16 mouse cellular contexts compared by ENCODE assay signal in the genomic region with DNA sequence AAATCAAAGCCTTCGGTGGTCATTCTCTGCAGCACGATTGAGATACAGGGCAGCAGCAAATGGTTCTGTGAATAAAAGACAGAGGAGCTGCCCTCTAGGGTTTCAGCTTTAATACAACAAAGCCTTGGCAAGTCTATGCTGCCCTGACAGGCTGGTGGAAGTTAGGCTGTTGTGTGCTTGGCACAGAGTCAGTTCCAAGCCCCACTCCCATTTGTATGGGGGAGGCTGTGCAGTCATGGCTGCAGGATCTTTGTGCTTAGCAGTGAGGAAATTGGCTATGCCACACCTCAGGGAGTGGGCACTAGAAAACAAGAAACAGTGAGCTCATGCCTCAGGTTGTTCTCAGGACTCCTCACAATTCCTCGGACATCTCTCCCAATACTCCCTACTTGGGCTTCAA.
DNase-seq lines count a peak whose midpoint lies in the region; ATAC-seq and TF ChIP-seq lines count a peak whose summit lies in the region.
"Had no signal": no experiment of that assay in that cellular context is flagged by ENCODE, and none has a peak within 500 bp of the region (broad histone marks: within the 10 kb centered on the region; RNA-seq: fewer than 3 reads in every experiment).

No protein-coding gene starts in this region.

- no peak for TF ChIP-seq CTCF in midbrain, postnatal 0 days (IDR thresholded peaks at IDR 0.05)
- TF ChIP-seq CTCF in forebrain, postnatal 0 days (IDR thresholded peaks at IDR 0.05; ENCODE audit: low read depth): no peak

- ATAC-seq in hindbrain, embryonic 16.5 days: peak; percentile 68; the same call in 1 of the 2 replicates
- no peak for ATAC-seq in hindbrain, embryonic 13.5 days (ENCODE audit: low FRiP score)
- ATAC-seq in midbrain, postnatal 0 days (ENCODE audit: low FRiP score): no peak
- no peak for ATAC-seq in midbrain, embryonic 13.5 days
- peak; percentile 50; the same call in 1 of the 2 replicates for ATAC-seq in forebrain, postnatal 0 days

- whole genome bisulfite sequencing in hindbrain, embryonic 16.5 days: 67% methylated on average over 3 of the region's 3 CpGs
- WGBS in hindbrain, embryonic 13.5 days: 72% methylated on average over 3 of the region's 3 CpGs
- 65% methylated on average over 3 of the region's 3 CpGs for WGBS in midbrain, postnatal 0 days
- WGBS in midbrain, embryonic 13.5 days: 81% methylated on average over 3 of the region's 3 CpGs
- 45% methylated on average over 3 of the region's 3 CpGs for WGBS in forebrain, postnatal 0 days

- no peaks in the 10 kb centered on the region for H3K4me1 ChIP-seq in hindbrain, embryonic 16.5 days (ENCODE audit: control insufficient read depth, insufficient read depth, low read depth, low read length)
- no peaks in the 10 kb centered on the region for H3K4me1 ChIP-seq in hindbrain, embryonic 13.5 days (replicated peaks)
- H3K4me1 ChIP-seq in midbrain, postnatal 0 days (ENCODE audit: insufficient read depth, low read length): no peaks in the 10 kb centered on the region
- H3K4me1 ChIP-seq in midbrain, embryonic 13.5 days (replicated peaks): no peaks in the 10 kb centered on the region
- no peaks in the 10 kb centered on the region for H3K4me1 ChIP-seq in forebrain, postnatal 0 days (ENCODE audit: insufficient read depth)
- H3K4me1 ChIP-seq: embryonic facial prominence, embryonic 13.5 days had no signal

- no peak overlapping the region for H3K9ac ChIP-seq in hindbrain, embryonic 16.5 days (ENCODE audit: low read depth, low read length)
- no peak overlapping the region for H3K9ac ChIP-seq in hindbrain, embryonic 13.5 days
- H3K9ac ChIP-seq in midbrain, postnatal 0 days (replicated peaks; ENCODE audit: low read length, poor library complexity, severe bottlenecking): no peak overlapping the region
- H3K9ac ChIP-seq in midbrain, embryonic 13.5 days (replicated peaks): no peak overlapping the region
- H3K9ac ChIP-seq in forebrain, postnatal 0 days: no peak overlapping the region
- H3K9ac ChIP-seq: embryonic facial prominence, embryonic 13.5 days had no signal

- H3K27me3 ChIP-seq in hindbrain, embryonic 16.5 days (replicated peaks; ENCODE audit: control insufficient read depth, insufficient read depth, low read length): no peaks in the 10 kb centered on the region
- H3K27me3 ChIP-seq in hindbrain, embryonic 13.5 days: no peaks in the 10 kb centered on the region
- H3K27me3 ChIP-seq in midbrain, postnatal 0 days (ENCODE audit: insufficient read depth, low read length): no peaks in the 10 kb centered on the region
- 0 out of 2 replicates have a peak, but pooled peaks cover 2% of the 10 kb centered on the region for H3K27me3 ChIP-seq in midbrain, embryonic 13.5 days
- H3K27me3 ChIP-seq in forebrain, postnatal 0 days (ENCODE audit: insufficient read depth, low read length): no peaks in the 10 kb centered on the region
- H3K27me3 ChIP-seq: embryonic facial prominence, embryonic 13.5 days had no signal

- peak; percentile 30 for DNase-seq in midbrain, postnatal 0 days (ENCODE audit: low spot score)
- DNase-seq in forebrain, postnatal 0 days: no peak
- DNase-seq in embryo, embryonic 9.5 days (ENCODE audit: extremely low spot score): no peak
- DNase-seq in kidney, postnatal 10 days: no peak
- DNase-seq: adrenal gland, adult 2 months; cerebellum, adult 18-20 months; cerebellum, postnatal 14 days; kidney, adult 2 months; thymus, postnatal 25 days had no signal

- no peak overlapping the region for H3K27ac ChIP-seq in hindbrain, embryonic 16.5 days (ENCODE audit: low read depth, low read length)
- H3K27ac ChIP-seq in hindbrain, embryonic 13.5 days: no peak overlapping the region
- H3K27ac ChIP-seq in midbrain, postnatal 0 days (ENCODE audit: low read depth, low read length): no peak overlapping the region
- no peak overlapping the region for H3K27ac ChIP-seq in midbrain, embryonic 13.5 days
- no peak overlapping the region for H3K27ac ChIP-seq in forebrain, postnatal 0 days (ENCODE audit: low read depth, low read length)
- H3K27ac ChIP-seq: embryonic facial prominence, embryonic 13.5 days; kidney, postnatal 0 days; macrophage had no signal

- no peak overlapping the region for H3K4me2 ChIP-seq in hindbrain, embryonic 16.5 days (ENCODE audit: low read length)
- no peak overlapping the region for H3K4me2 ChIP-seq in hindbrain, embryonic 13.5 days
- no peak overlapping the region for H3K4me2 ChIP-seq in midbrain, postnatal 0 days (ENCODE audit: low read depth, low read length, poor library complexity, severe bottlenecking)
- H3K4me2 ChIP-seq in midbrain, embryonic 13.5 days (replicated peaks): no peak overlapping the region
- no peak overlapping the region for H3K4me2 ChIP-seq in forebrain, postnatal 0 days (ENCODE audit: low read depth)
- H3K4me2 ChIP-seq: embryonic facial prominence, embryonic 13.5 days; heart, embryonic 11.5 days had no signal

- H3K36me3 ChIP-seq in hindbrain, embryonic 16.5 days (ENCODE audit: control insufficient read depth, insufficient read depth, low read length): no peaks in the 10 kb centered on the region
- H3K36me3 ChIP-seq in hindbrain, embryonic 13.5 days: no peaks in the 10 kb centered on the region
- H3K36me3 ChIP-seq in midbrain, postnatal 0 days (ENCODE audit: insufficient read depth, low read length): no peaks in the 10 kb centered on the region
- H3K36me3 ChIP-seq in midbrain, embryonic 13.5 days: no peaks in the 10 kb centered on the region
- no peaks in the 10 kb centered on the region for H3K36me3 ChIP-seq in forebrain, postnatal 0 days (ENCODE audit: insufficient read depth)
- H3K36me3 ChIP-seq: embryonic facial prominence, embryonic 13.5 days had no signal

- H3K4me3 ChIP-seq in hindbrain, embryonic 16.5 days (ENCODE audit: low read length): no peak overlapping the region
- H3K4me3 ChIP-seq in hindbrain, embryonic 13.5 days: no peak overlapping the region
- H3K4me3 ChIP-seq in midbrain, postnatal 0 days (ENCODE audit: low read depth, low read length): no peak overlapping the region
- no peak overlapping the region for H3K4me3 ChIP-seq in midbrain, embryonic 13.5 days (replicated peaks)
- no peak overlapping the region for H3K4me3 ChIP-seq in forebrain, postnatal 0 days (ENCODE audit: low read depth, low read length)
- H3K4me3 ChIP-seq: embryonic facial prominence, embryonic 13.5 days had no signal

- no peaks in the 10 kb centered on the region for H3K9me3 ChIP-seq in hindbrain, embryonic 16.5 days (ENCODE audit: control insufficient read depth, low read length)
- H3K9me3 ChIP-seq in hindbrain, embryonic 13.5 days: no peaks in the 10 kb centered on the region
- no peaks in the 10 kb centered on the region for H3K9me3 ChIP-seq in midbrain, postnatal 0 days (ENCODE audit: low read length)
- H3K9me3 ChIP-seq in midbrain, embryonic 13.5 days: no peaks in the 10 kb centered on the region
- no peaks in the 10 kb centered on the region for H3K9me3 ChIP-seq in forebrain, postnatal 0 days (ENCODE audit: low read length)
- H3K9me3 ChIP-seq: embryonic facial prominence, embryonic 13.5 days had no signal

Comparison
In these comparisons a context has a peak if more than half of its experiments do, and no peak if none do; other contexts are left out.
1. ATAC-seq: peak in hindbrain, embryonic 16.5 days (single experiment) and forebrain, postnatal 0 days (single experiment); none in hindbrain, embryonic 13.5 days (single experiment), midbrain, postnatal 0 days (single experiment) and midbrain, embryonic 13.5 days (single experiment).